Mouse (Mus musculus): Measurements from ENCODE around the gene Col2a1. TPM values are rescaled to one million over a fixed set of nuclear protein-coding genes. Genes with fewer than 3 reads are reported as not detected.
A peak's percentile ranks its signal among the peaks of the same experiment; 100 is the strongest.

The Col2a1 gene
- total and polyA plus RNA-seq, 2 experiments from 2014 or later: 4.9 to 28.3 TPM

- TF ChIP-seq CTCF (IDR thresholded peaks at IDR 0.05; ENCODE audit: low read depth): no peak
- WGBS: 48% methylated on average over 13 of the region's 13 CpGs
- Histone ChIP-seq H3K9ac (0 out of 2 replicates have a peak overlapping the region, but pooled peaks have one; percentile 3), H3K4me2 (ENCODE audit: low read depth) (peak overlapping the region; percentile 21), H3K27ac (ENCODE audit: low read depth, low read length) (peak overlapping the region; percentile 29; the same call in 1 of the 2 replicates), H3K4me3 (ENCODE audit: low read depth, low read length) (no peak overlapping the region), H3K27me3 (ENCODE audit: insufficient read depth, low read length) (peaks cover 4% of the 10 kb centered on the region; the same call in 1 of the 2 replicates), H3K36me3 (ENCODE audit: insufficient read depth) (no peaks in the 10 kb centered on the region), H3K4me1 (ENCODE audit: insufficient read depth) (peaks cover 19% of the 10 kb centered on the region), H3K9me3 (ENCODE audit: low read length) (no peaks in the 10 kb centered on the region)
- DNase-seq (peak; percentile 83), ATAC-seq (peak; percentile 5; the same call in 1 of the 2 replicates)
These were observed 7.7 kb downstream of the Col2a1 start for GRCm38 (mm10) chr15:97996716-97997256.

GRCm38 (mm10) chr15:97992712-97993286 lies 11.7 kb downstream of the Col2a1 start:
- peak; percentile 98 for ATAC-seq
- H3K4me3 ChIP-seq (ENCODE audit: low read depth, low read length): peak overlapping the region; percentile 29
- H3K27me3 ChIP-seq (ENCODE audit: insufficient read depth, low read length): no peaks in the 10 kb centered on the region
- H3K9me3 ChIP-seq (ENCODE audit: low read length): no peaks in the 10 kb centered on the region
- peak overlapping the region; percentile 84 for H3K27ac ChIP-seq (ENCODE audit: low read depth, low read length)
- no peak for TF ChIP-seq CTCF (IDR thresholded peaks at IDR 0.05; ENCODE audit: low read depth)
- H3K36me3 ChIP-seq (ENCODE audit: insufficient read depth): no peaks in the 10 kb centered on the region
- WGBS: 1% methylated on average over 18 of the region's 18 CpGs
- peaks cover 18% of the 10 kb centered on the region for H3K4me1 ChIP-seq (ENCODE audit: insufficient read depth)
- H3K4me2 ChIP-seq (ENCODE audit: low read depth): peak overlapping the region; percentile 62
- peak overlapping the region; percentile 60 for H3K9ac ChIP-seq
- DNase-seq: peak; percentile 93

- 32% methylated on average over 13 of the region's 13 CpGs for WGBS
- peaks cover 18% of the 10 kb centered on the region for H3K4me1 ChIP-seq (ENCODE audit: insufficient read depth)
- H3K27ac ChIP-seq (ENCODE audit: low read depth, low read length): peak overlapping the region; percentile 84
- H3K4me3 ChIP-seq (ENCODE audit: low read depth, low read length): peak overlapping the region; percentile 29
- no peaks in the 10 kb centered on the region for H3K9me3 ChIP-seq (ENCODE audit: low read length)
- no peak for DNase-seq
- H3K27me3 ChIP-seq (ENCODE audit: insufficient read depth, low read length): no peaks in the 10 kb centered on the region
- no peaks in the 10 kb centered on the region for H3K36me3 ChIP-seq (ENCODE audit: insufficient read depth)
- peak overlapping the region; percentile 60 for H3K9ac ChIP-seq
- H3K4me2 ChIP-seq (ENCODE audit: low read depth): peak overlapping the region; percentile 62
- peak; percentile 54 for TF ChIP-seq CTCF (IDR thresholded peaks at IDR 0.05; ENCODE audit: low read depth)
- ATAC-seq: peak; percentile 36; the same call in 1 of the 2 replicates
These were observed 12.3 kb downstream of the Col2a1 start for GRCm38 (mm10) chr15:97992027-97992711.

GRCm38 (mm10) chr15:97991285-97991895 lies 13.1 kb downstream of the Col2a1 start:
- Histone ChIP-seq H3K27me3 (ENCODE audit: insufficient read depth, low read length) (no peaks in the 10 kb centered on the region), H3K27ac (ENCODE audit: low read depth, low read length) (no peak overlapping the region), H3K9me3 (ENCODE audit: low read length) (no peaks in the 10 kb centered on the region), H3K4me2 (ENCODE audit: low read depth) (no peak overlapping the region), H3K9ac (no peak overlapping the region), H3K4me3 (ENCODE audit: low read depth, low read length) (no peak overlapping the region), H3K4me1 (ENCODE audit: insufficient read depth) (peaks cover 12% of the 10 kb centered on the region), H3K36me3 (ENCODE audit: insufficient read depth) (no peaks in the 10 kb centered on the region)
- DNase-seq (no peak), ATAC-seq (no peak)
- WGBS: 17% methylated on average over 12 of the region's 12 CpGs
- no peak for TF ChIP-seq CTCF (IDR thresholded peaks at IDR 0.05; ENCODE audit: low read depth)

GRCm38 (mm10) chr15:97990721-97991120 lies 13.8 kb downstream of the Col2a1 start:
- no peak overlapping the region for H3K27ac ChIP-seq (ENCODE audit: low read depth, low read length)
- 17% methylated on average over 4 of the region's 4 CpGs for WGBS
- H3K4me2 ChIP-seq (ENCODE audit: low read depth): no peak overlapping the region

GRCm38 (mm10) chr15:97990124-97990523 lies 14.4 kb downstream of the Col2a1 start:
- Histone ChIP-seq H3K4me1 (ENCODE audit: insufficient read depth) (peaks cover 9% of the 10 kb centered on the region), H3K9me3 (ENCODE audit: low read length) (no peaks in the 10 kb centered on the region), H3K4me2 (ENCODE audit: low read depth) (peak overlapping the region; percentile 23), H3K27me3 (ENCODE audit: insufficient read depth, low read length) (no peaks in the 10 kb centered on the region), H3K36me3 (ENCODE audit: insufficient read depth) (no peaks in the 10 kb centered on the region), H3K4me3 (ENCODE audit: low read depth, low read length) (no peak overlapping the region), H3K27ac (ENCODE audit: low read depth, low read length) (no peak overlapping the region), H3K9ac (no peak overlapping the region; the same call in 1 of the 2 replicates)
- DNase-seq: peak; percentile 62
- WGBS: 3% methylated on average over 6 of the region's 6 CpGs
- TF ChIP-seq CTCF (IDR thresholded peaks at IDR 0.05; ENCODE audit: low read depth): no peak
- no peak for ATAC-seq

More at GRCm38 (mm10) chr15:97990721-97991120, 13.8 kb downstream of the Col2a1 start:
- Histone ChIP-seq H3K4me1 (ENCODE audit: insufficient read depth) (peaks cover 9% of the 10 kb centered on the region), H3K9me3 (ENCODE audit: low read length) (no peaks in the 10 kb centered on the region), H3K9ac (no peak overlapping the region), H3K27me3 (ENCODE audit: insufficient read depth, low read length) (no peaks in the 10 kb centered on the region), H3K4me3 (ENCODE audit: low read depth, low read length) (no peak overlapping the region), H3K36me3 (ENCODE audit: insufficient read depth) (no peaks in the 10 kb centered on the region)
- TF ChIP-seq CTCF (IDR thresholded peaks at IDR 0.05; ENCODE audit: low read depth): no peak
- no peak for DNase-seq
- no peak for ATAC-seq

Measured in forebrain, postnatal 0 days (tissue).